Mouse (Mus musculus): ENCODE measurements at regions not wholly inside any gene's neighbourhood (a gene's known extent, or its start where the extent isn't known, plus 50 kb on each side); places are given as distances from the start of the nearest gene placed in this dataset.

- TF ChIP-seq CTCF (IDR thresholded peaks at IDR 0.05; ENCODE audit: low read depth, low read length) = no peak
- no peak for TF ChIP-seq POLR2A (IDR thresholded peaks at IDR 0.05; ENCODE audit: extremely low read depth, insufficient read depth, low read length)
Measured at GRCm38 (mm10) chr12:79916896-79917633, 195.7 kb downstream of the Zfp36l1 start.
